Mouse (Mus musculus) T-helper 1 cell (primary cell): Measurements from ENCODE around the gene Gnpat.

Source experiments
- in situ Hi-C: fragments of 300-600 bp; cut with MboI, MseI; formaldehyde crosslinking; loops from one replicate; pipeline ENCODE4 v1.15.1; 2025; ENCODE audit warnings: high pct_unique_total_duplicates

The Gnpat gene

GRCm38 (mm10) chr8:124937293-124937692 is 74.5 kb downstream of the Gnpat start:
- in situ Hi-C loops = no loop called here
